Mouse (Mus musculus) left cerebral cortex, adult 11 months (tissue): Measurements from ENCODE around the gene Zcchc13.
"Not testable (repeated sequence)": the region's sequence is repeated elsewhere in the genome, so short reads cannot be mapped to it uniquely, and the experiment has no call there.

Experiments
- DNase-seq: peaks from one replicate; pipeline ENCODE4 v3.0.0; 2022; ENCODE audit warnings: low spot score

Gene Zcchc13

DNA sequence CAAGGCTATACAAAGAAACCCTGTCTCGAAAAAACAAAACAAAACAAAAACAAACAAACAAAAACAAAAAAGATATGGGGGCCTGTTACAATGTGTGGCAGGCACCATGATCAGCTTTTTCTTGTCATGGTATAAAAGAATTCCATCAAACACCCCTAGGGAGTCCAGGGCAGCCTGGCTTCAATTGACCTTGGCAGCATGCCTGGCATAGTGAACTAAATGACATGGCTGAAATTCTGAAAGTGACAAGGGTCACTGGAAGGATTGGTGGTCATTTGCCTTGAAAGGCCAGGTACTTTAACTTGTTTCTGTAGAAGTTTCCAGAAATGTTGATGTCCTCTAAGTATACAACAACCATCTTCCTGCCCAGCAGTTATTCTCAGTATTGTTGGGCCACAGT is 13.9 kb downstream of the Zcchc13 start:
- DNase-seq: no peak

DNA sequence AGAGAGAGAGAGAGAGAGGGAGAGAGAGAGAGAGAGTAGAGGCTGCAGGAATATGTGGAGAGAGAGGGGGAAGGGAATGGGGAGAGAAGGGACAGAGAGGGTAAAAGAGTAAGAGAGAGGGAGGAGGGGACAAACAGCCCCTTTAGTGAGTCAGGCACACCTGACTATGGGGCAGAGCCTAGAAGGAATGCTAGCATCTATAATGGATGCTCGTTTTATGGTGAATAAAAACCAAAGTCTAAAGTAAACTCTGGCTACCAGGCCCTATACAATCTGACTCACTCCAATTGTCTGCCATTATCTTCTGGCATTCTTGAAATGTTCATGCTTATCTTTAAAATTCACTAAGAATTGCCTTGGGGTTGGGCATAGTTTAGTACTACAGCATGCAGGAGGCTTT is 21.7 kb downstream of the Zcchc13 start:
- DNase-seq: no peak

DNA sequence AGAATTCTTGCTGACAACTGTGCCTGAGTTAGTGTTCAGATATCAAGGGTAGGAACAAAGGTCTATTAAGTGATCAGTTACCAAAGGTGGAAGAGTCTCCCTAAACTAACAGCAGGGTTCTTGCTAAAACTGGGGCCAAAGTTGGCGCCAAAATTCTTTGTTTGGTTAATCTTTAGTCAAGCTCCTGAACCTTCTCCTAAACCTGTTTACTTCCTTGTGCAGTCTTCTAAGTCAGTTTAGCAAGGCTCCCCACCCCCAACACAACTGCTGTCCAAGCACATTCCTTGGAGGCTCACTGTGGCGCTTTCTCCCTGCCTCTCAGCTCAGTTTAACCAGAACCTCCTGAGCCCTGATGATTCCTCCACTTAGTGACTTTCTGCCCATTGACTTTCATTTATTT is 22.6 kb downstream of the Zcchc13 start:
- DNase-seq: no peak

DNA sequence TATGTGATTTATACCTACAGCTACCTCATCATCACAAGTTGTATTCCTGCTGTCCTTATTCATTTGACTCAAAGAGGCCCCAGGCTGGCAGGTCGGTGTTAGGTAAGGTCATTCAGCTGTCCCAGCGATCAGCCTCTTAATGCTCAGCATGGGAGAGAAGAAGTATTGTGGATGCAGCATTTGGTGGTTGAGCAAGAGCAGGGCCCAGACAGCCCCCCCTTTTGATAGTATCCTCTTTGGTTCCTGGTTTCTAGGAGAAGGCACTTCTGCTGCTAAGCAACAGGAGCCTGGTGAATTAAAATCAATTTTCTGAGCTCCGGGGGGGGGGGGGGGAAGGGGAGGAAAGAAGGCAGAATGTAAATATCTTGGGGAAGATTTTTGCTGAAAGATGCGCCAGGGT is 28.6 kb downstream of the Zcchc13 start:
- no peak for DNase-seq

DNA sequence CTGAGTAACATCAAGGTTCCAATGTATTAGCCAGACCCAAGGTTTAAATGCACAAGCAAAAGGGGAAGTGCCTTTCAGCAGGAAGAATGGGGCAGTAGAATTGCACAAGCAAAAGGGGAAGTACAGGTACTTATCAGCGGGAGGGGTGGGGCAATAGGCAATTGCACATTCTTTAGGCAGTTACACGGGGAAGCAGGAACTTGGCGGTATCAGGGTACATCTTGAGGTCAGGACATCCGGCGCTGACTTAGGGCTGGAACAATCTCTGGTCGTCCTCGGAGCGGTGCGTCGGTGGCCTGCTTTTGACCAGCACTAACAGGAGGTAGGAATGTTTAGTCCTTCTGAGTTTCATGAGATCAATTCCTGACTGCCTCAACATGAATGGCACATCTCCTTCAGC is 34.1 kb downstream of the Zcchc13 start:
- DNase-seq: not testable (repeated sequence)

DNA sequence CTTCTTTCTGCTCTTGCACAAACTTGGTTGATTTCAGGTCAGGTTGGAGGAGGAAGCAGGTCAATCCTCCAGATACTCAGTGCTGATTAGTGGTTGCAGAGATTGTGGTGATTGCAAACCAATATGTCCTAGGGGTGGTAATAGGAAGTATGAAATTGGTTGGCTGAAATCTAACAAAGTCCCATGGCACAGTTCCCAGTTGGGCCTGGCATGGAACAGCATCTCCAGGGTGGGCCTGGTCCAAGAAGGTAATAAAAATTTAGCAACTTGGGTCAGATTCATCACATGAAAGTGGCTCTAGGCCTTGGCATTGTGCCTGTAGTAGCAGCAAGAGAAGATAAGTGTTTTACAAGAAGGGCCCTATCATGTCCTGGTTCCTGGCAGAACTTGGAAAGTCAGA is 39.9 kb downstream of the Zcchc13 start:
- no peak for DNase-seq

DNA sequence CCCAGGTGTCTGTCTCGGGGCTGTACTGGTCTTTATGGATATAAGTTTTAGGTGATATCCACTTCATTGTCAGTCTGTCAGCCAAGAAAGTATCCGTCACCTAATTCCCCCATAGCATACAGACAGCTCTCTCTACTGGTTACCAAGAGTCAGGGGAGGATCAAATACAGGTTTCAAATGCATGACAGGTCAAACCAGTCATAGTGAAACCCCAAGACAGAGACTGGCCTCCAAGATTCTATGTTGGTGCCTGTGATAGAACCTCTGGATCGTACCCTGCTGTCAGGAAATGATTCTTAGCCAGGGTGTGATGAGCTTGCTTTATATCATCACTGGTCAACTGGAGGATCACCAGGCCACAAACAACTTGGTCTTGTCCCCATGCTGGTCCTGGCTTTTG is 43.4 kb downstream of the Zcchc13 start:
- DNase-seq: no peak

DNA sequence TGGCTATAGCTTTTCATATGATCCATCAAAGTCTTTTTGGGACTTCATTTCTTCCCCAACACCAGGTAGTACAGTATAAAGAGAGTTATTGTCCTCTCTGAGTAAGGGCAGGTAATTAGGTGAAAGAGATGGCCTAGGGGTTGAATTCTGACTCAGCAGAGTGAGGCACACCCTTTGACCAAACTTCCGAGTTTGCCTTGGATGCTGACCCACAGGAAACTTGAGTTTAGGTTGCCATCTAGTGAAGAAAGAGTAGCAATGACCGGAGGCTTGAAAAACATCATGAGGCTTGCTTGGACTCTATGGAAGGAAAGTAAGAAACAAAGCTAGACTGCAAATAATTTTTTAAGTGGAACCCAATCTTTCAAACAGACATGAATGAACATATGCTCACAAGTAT is 44.3 kb downstream of the Zcchc13 start:
- DNase-seq: no peak
